Mouse (Mus musculus) Patski (cell line): Measurements from ENCODE around the gene Rad51d. TPM values are rescaled to one million over a fixed set of nuclear protein-coding genes. Genes with fewer than 3 reads are reported as not detected.
"Not testable (repeated sequence)": the region's sequence is repeated elsewhere in the genome, so short reads cannot be mapped to it uniquely, and the experiment has no call there.

ENCODE experiments used
- ATAC-seq: fragments of 100-300 bp; one replicate; pipeline ENCODE4 v1.8.0; 2021
- CTCF ChIA-PET: fragments of 350-600 bp; sonication (Branson Sonifier 250); formaldehyde crosslinking; loops from one replicate; lab custom pipeline; 2022; ENCODE audit warnings: inconsistent platforms; lab: Charles Lee
- POLR2A ChIA-PET: fragments of 350-600 bp; sonication (Branson Sonifier 250); formaldehyde crosslinking; loops from one replicate; lab custom pipeline; 2022; ENCODE audit warnings: antibody characterized with exemption, inconsistent platforms; lab: Charles Lee
- DNase-seq: peaks from one replicate; pipeline ENCODE4 v3.0.0-alpha.2; 2011; ENCODE audit warnings: low read depth, low spot score
- H3K27me3 ChIP-seq: fragments of 371-371 bp; one replicate; pipeline ENCODE4 v1.5.1; 2021
- CTCF ChIP-seq: fragments of 100-300 bp; IDR thresholded peaks from one replicate; pipeline ENCODE4 v1.5.1; 2021
- in situ Hi-C: fragments of 300-500 bp; cut with MboI; formaldehyde crosslinking; loops from 3 replicates; pipeline ENCODE4 v1.11.1; 2018; ENCODE audit warnings: low pct_unique_long_range_greater_than_20kb, mixed read lengths
- polyA plus RNA-seq: library from polyadenylated mRNA; unstranded; gene quantifications from one replicate; pipeline ENCODE4 v1.2.3, GENCODE M21; 2021

Gene Rad51d
- polyA plus RNA-seq, result 20.3 TPM

GRCm38 (mm10) chr11:82890342-82890762, at the start of gene Rad51d:
TSS of gene Rad51d (minus strand) at chr11:82890614.
- in situ Hi-C loops, result loop anchor here (10.0 kb wide), 1 partner anchor 656 kb away; no protein-coding TSS in a partner anchor
- CTCF ChIA-PET, result interaction anchor here (0.7 to 2.3 kb wide), 8 partner anchors 10 to 152 kb away, joined by 3 to 15 read pairs (median 4); partner anchors contain the start of genes Cct6b, Nle1 and Zfp830

GRCm38 (mm10) chr11:82933186-82933585, 42.8 kb upstream of the Rad51d start:
- no peak for TF ChIP-seq CTCF
- POLR2A ChIA-PET, result no interaction called here
- ATAC-seq (no peak), DNase-seq (no peak)
- peaks cover 11% of the 10 kb centered on the region for H3K27me3 ChIP-seq
- in situ Hi-C loops, result no loop called here
- CTCF ChIA-PET, result no interaction called here

More at GRCm38 (mm10) chr11:82890342-82890762, at the start of gene Rad51d:
- peak; percentile 97 for TF ChIP-seq CTCF
- ATAC-seq, result peak; percentile 96
- DNase-seq, result no peak
- POLR2A ChIA-PET, result interaction anchor here (0.8 to 1.8 kb wide), 3 partner anchors 10 to 71 kb away, joined by 3 to 4 read pairs (median 4); partner anchors contain the start of gene Nle1
- no peaks in the 10 kb centered on the region for H3K27me3 ChIP-seq

GRCm38 (mm10) chr11:82931671-82932450, 41.4 kb upstream of the Rad51d start:
- POLR2A ChIA-PET, CTCF ChIA-PET, H3K27me3 ChIP-seq, in situ Hi-C loops, DNase-seq, ATAC-seq: not testable (repeated sequence)

- DNase-seq, POLR2A ChIA-PET, in situ Hi-C loops, H3K27me3 ChIP-seq, CTCF ChIA-PET, ATAC-seq: not testable (repeated sequence)
These were observed 40.7 kb upstream of the Rad51d start for GRCm38 (mm10) chr11:82931161-82931560.

GRCm38 (mm10) chr11:82930391-82930955, 40.1 kb upstream of the Rad51d start:
- ATAC-seq, CTCF ChIA-PET, POLR2A ChIA-PET, DNase-seq, H3K27me3 ChIP-seq, in situ Hi-C loops: not testable (repeated sequence)

- ATAC-seq (no peak), DNase-seq (no peak)
- no peak for TF ChIP-seq CTCF
- POLR2A ChIA-PET, result no interaction called here
- CTCF ChIA-PET, result no interaction called here
- H3K27me3 ChIP-seq, result no peaks in the 10 kb centered on the region
- in situ Hi-C loops, result no loop called here
These were observed 39.2 kb upstream of the Rad51d start for GRCm38 (mm10) chr11:82929633-82929950.

- TF ChIP-seq CTCF, result no peak
- no peaks in the 10 kb centered on the region for H3K27me3 ChIP-seq
- ATAC-seq (no peak), DNase-seq (no peak)
- ChIA-PET CTCF (no interaction called here), POLR2A (no interaction called here)
- in situ Hi-C loops, result no loop called here
These were observed 38.7 kb upstream of the Rad51d start for GRCm38 (mm10) chr11:82928897-82929632.

GRCm38 (mm10) chr11:82923910-82924309, 33.5 kb upstream of the Rad51d start:
- H3K27me3 ChIP-seq, result peaks cover 12% of the 10 kb centered on the region
- POLR2A ChIA-PET, DNase-seq, ATAC-seq: not testable (repeated sequence)
- in situ Hi-C loops, result loop anchor here (25.0 kb wide), 1 partner anchor 263 kb away; the partner anchor contains the start of genes Slfn3 and Slfn4
- CTCF ChIA-PET, result interaction anchor here (1.2 kb wide), 1 partner anchor 16 kb away, joined by 3 read pairs; no protein-coding TSS in a partner anchor

- no peak for ATAC-seq
- TF ChIP-seq CTCF, result no peak
These were observed 31.3 kb upstream of the Rad51d start for GRCm38 (mm10) chr11:82921691-82922090.

GRCm38 (mm10) chr11:82920768-82921167, 30.4 kb upstream of the Rad51d start:
- no peak for DNase-seq
- no peak for ATAC-seq
- in situ Hi-C loops, result loop anchor here (25.0 kb wide), 1 partner anchor 267 kb away; the partner anchor contains the start of genes Slfn3 and Slfn4
- no peak for TF ChIP-seq CTCF
- H3K27me3 ChIP-seq, result peaks cover 34% of the 10 kb centered on the region
- ChIA-PET POLR2A (no interaction called here), CTCF (interaction anchor here (1.4 kb wide), 1 partner anchor 8 kb away, joined by 5 read pairs; no protein-coding TSS in a partner anchor)

More at GRCm38 (mm10) chr11:82921691-82922090, 31.3 kb upstream of the Rad51d start:
- ChIA-PET POLR2A (no interaction called here), CTCF (interaction anchor here (1.4 kb wide), 1 partner anchor 9 kb away, joined by 5 read pairs; no protein-coding TSS in a partner anchor)
- DNase-seq, result no peak
- peaks cover 27% of the 10 kb centered on the region for H3K27me3 ChIP-seq
- in situ Hi-C loops, result loop anchor here (25.0 kb wide), 1 partner anchor 266 kb away; the partner anchor contains the start of genes Slfn3 and Slfn4
